Mouse (Mus musculus) left cerebral cortex, postnatal 25 days (tissue): ENCODE measurements at regions not wholly inside any gene's neighbourhood (a gene's known extent, or its start where the extent isn't known, plus 50 kb on each side); places are given as distances from the start of the nearest gene placed in this dataset.
"Not testable (repeated sequence)": the region's sequence is repeated elsewhere in the genome, so short reads cannot be mapped to it uniquely, and the experiment has no call there.

Experiments used
- DNase-seq, 2 experiments: peaks; one replicate each; pipeline ENCODE4 v3.0.0; 2022; ENCODE audit warnings: low spot score in 2 of 2, mixed read lengths in 1 of 2
- intact Hi-C: fragments of 180-260 bp; cut with DNase I; formaldehyde crosslinking; loops from one replicate; pipeline ENCODE4 v1.15.1; 2025

DNA sequence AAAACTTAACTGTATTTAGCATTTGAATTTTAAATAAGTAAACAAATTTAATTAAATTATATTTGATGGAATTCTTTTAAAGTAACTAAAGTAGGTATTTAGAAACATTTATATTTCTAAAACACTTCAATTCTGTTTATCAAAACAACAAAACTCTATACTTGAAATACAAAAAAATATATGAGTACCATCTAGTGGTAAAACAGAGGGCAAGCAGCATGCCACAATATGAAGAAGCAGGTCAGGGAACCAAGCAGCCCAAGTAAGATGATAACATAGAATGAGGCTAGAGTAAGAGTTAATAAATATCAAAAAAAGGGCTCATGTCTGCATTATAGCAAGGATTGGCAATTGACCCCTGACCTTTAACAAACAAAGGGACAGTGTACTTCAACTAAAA, 639.7 kb downstream of the Cdh10 start:
- DNase-seq, result no peak
- intact Hi-C loops, result no loop called here

DNA sequence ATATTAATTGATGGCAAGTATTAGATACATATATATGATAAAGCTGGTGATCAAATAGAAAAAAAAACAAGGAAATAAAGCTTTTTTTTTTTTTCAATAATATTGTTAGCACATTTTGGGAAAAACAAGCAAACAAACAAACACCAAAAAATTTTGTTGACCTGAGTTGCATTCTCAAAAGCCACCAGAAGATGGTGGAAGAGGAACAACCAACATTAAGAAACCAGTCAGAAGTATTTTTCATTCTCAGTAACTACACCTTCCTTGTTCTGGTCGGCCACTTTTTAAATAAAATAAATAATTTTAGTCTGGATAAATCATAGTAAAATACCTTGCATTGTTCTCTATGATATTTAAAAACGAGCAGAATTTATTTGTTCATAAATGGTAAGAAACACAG, 654.8 kb downstream of the Cdh10 start:
- intact Hi-C loops, result loop anchor here (10.0 kb wide), 1 partner anchor 931 kb away; no protein-coding TSS in a partner anchor
- peak; percentile 21 to 37 for DNase-seq

DNA sequence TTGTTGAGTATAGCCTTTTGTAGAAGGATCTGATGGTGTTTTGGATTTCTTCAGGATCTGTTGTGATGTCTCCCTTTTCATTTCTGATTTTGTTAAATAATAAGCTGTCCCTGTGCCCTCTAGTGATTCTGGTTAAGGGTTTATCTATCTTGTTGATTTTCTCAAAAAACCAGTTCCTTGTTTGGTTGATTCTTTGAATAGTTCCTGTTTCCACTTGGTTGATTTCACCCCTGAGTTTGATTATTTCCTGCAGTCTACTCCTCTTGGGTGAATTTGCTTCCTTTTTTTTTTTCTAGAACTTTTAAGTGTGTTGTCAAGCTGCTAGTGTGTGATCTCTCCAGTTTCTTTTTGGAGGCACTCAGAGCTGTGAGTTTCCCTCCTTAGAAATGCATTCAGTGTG, 674.8 kb downstream of the Cdh10 start:
- intact Hi-C loops, DNase-seq: not testable (repeated sequence)

DNA sequence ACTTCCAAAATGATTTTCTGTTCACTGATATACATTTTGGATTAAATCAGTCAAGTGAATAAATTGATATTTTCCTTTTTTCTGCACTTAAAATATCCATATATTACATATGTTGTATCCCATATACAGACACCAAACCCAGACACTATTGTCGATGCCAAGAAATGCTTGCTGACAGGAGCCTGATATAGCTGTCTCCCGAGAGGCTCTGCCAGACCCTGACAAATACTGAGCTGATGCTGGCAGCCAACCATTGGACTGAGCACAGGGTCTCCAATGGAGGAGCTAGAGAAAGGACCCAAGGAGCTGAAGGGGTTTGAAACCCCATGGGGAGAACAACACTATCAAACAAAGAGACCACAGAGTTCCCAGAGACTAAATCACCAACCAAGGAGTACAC, 700.6 kb downstream of the Cdh10 start:
- DNase-seq, result peak in 1 of 2 experiments; percentile 2
- intact Hi-C loops, result no loop called here

DNA sequence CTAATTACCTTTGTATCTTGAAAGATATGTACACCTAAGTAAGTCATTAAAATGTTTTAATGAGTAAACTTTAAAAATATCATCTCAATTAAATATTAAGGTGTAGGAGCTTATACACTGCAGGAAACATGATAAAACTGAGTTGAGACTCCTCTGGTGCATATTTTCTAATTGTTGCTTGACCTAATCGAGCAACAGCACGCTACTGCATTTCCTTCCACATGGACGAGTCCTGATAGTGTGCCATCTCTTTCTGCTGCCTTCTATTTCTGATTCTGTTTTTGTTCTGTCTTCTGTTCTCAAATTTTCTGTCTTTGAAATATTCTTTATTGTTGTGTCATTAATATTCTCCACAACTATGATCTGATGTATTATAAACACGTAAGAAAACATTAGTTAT, 721.9 kb downstream of the Cdh10 start:
- intact Hi-C loops, result no loop called here

DNA sequence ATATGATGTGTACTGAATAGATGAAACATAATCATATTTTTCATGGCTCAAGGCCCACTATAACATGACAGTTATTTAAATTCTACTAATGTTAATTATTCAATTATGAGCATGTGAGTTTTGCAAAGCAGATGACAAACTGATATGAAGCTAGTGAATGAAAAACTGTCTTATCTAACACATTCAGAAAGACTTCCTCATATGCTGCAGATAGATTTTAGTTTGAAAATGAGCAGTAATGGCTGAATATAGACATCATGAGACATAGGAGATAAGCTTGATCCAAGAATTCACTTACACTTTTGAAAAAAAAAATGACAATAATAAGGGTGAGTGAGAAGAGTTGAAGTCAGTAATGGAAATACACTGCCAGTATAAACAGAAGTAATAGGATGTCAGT, 731.0 kb downstream of the Cdh10 start:
- DNase-seq, result no peak
- intact Hi-C loops, result no loop called here

More for the DNA sequence above, 721.9 kb downstream of the Cdh10 start:
- DNase-seq, result no peak

DNA sequence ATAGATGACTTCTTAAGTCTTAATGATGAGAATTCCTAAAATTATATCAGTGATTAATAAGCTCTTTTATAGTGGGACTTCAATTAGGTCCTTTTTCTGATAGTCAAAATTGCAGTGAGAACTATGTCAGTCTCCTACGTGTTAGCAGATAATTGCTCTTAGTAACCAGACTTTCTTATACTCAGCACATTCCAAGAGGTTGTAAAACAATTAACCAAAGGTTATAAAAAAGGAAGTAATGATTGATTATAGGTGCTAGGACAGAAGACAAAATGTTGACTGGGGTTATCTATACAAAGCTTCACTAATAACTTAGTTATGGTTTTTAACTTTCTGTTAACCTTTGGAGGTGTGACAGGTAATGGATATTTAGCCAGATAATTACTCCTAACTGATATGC, 766.0 kb downstream of the Cdh10 start:
- DNase-seq, result no peak
- intact Hi-C loops, result no loop called here

DNA sequence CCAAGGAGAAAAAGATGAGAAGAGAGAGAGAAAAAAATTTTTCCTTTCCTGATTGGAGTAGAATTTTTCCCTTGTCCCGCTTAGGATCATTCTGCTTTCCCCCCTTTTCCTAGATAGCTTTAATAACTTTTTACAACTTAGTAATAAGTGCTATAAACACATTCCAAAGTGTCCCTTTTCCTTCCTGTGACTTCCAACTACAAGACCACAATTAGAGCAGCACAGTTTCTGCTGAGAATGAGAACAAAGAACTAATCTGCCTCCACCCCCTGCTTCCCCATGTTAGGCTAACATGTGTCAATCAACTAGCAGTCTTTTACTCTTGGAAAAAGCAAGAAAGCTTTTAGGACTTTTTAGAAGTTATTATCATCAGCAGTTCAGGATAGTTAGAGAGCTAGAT, 766.5 kb downstream of the Cdh10 start:
- DNase-seq, result no peak
- intact Hi-C loops, result no loop called here

DNA sequence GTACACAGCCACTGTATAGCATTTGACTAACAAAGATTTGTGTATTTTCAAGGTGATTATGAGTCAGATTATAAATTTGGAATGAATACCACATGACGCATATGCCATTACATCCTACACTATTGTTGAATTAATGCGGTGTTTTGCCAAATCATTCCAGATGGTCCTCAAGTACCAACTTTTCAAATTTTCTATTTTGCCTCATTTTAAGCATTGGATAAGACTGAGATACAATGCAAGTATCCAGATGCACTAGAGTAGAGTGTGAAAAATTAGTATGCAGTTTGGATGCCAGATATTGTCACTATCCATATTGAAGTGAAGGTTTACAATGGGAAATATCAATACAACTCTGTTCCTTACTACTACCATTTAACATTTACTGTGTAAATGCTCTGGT, 775.0 kb downstream of the Cdh10 start:
- intact Hi-C loops, result no loop called here
- peak in 1 of 2 experiments; percentile 28 for DNase-seq

DNA sequence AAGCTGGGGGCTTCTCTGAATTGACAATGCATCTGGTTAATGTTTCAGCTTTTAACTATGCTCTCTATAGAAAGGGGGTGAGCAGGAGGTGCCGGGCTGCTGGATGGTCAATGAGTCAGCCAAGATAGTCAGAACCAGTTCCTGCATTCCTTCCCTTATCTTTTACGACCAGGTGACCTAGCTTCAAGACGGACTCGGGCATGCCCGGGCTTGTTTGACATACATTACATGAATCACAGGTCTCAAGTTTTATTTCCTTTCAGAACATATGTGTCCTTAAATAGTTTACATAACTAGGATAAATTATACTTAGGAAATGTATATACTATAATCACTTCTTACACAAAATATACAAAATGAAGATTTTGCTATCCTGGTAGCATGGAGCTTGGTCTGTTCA, 803.6 kb downstream of the Cdh10 start:
- intact Hi-C loops, DNase-seq: not testable (repeated sequence)

DNA sequence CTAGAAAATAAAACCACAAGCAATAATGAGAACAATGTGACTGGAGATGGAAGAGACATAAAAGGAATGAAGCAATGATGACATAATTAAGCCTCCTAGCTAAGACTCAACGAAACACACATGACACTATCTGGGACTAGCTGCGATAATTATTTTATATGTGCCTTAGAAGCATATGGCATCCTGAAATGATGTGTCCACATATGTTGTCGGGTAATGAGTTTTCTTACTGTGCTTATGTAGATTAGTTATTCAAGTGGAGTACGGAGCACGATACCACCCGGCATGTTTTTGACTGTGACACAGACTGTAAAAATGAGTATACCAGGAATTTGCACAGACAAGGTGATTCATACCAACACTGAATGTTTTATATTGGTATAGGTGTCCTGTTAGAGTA, 781.7 kb upstream of the Cdh12 start:
- DNase-seq, result peak in 1 of 2 experiments; percentile 21
- intact Hi-C loops, result no loop called here

DNA sequence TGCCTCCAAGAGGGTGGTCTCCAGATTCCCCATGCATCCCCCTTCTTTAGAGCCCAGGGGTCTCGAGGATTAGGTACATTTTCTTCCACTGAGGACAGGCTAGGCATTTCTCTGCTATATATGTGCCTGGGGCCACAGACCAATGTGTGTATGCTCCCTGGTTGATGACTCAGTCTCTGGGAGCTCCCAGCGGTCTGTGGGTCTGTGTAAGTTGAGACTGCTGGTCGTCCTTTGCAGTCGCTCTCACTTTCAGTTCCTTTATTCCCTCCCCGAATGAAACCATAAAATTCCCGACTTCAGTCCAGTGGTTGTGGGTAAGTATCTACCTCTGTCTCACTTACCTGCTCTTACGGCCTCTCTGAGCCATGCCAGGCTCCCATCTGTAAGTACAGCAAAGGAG, 773.5 kb upstream of the Cdh12 start:
- intact Hi-C loops, result no loop called here

DNA sequence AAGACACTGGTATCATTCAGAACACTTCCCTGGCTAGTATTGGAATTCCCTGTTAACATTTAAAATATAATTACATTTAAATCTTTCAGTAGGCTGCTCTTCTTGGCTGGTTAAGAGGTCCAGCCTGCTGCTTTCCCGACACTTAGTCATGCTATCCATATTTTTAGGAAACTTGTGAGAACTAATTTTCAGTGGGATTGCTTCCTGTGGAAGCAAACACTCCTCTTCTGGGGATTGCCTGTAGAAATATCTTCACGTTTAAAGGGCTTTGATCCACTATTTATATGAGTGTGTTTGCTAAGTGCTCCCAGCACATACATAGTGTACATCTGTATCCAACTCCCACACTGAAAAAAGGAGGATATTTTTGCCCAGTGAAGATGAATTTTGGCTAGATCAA, 761.8 kb upstream of the Cdh12 start:
- peak; percentile 4 to 77 for DNase-seq
- intact Hi-C loops, result loop anchor here (5.0 kb wide), 2 partner anchors 120 to 400 kb away; no protein-coding TSS in a partner anchor

More for the DNA sequence above, 773.5 kb upstream of the Cdh12 start:
- DNase-seq, result no peak

DNA sequence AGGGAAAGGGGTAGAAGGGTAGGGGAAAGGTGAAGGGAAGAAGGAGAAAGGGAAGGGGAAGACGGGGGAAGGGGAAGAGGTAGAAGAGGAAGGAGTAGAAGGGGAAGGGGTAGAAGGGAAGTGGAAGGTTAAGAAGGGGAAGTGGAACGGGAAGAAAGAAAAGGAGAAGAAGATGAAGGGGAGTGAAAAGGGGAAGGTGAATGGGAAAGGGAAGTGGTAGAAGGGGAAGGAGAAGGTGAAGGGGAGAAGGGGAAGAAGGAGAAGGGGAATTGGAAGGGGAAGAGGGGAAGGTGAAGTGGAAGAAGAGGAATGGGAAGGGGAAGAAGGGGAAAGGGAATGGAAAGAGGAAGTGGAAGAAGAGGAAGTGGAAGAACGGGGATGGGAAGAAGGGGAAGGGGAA, 737.3 kb upstream of the Cdh12 start:
- no peak for DNase-seq
- intact Hi-C loops, result no loop called here
